Mouse (Mus musculus) erythroblast, embryonic 14.5 days (primary cell): Measurements from ENCODE around the gene Gps1.

Experiments
- GATA1 ChIP-seq: IDR thresholded peaks from 2 replicates; pipeline ENCODE4 v1.6.1; 2012; ENCODE audit warnings: low read length, inconsistent platforms, mixed read lengths
- TAL1 ChIP-seq: IDR thresholded peaks from 3 replicates; pipeline ENCODE4 v1.6.1; 2012; ENCODE audit warnings: low read length, inconsistent platforms, mixed read lengths

DNA sequence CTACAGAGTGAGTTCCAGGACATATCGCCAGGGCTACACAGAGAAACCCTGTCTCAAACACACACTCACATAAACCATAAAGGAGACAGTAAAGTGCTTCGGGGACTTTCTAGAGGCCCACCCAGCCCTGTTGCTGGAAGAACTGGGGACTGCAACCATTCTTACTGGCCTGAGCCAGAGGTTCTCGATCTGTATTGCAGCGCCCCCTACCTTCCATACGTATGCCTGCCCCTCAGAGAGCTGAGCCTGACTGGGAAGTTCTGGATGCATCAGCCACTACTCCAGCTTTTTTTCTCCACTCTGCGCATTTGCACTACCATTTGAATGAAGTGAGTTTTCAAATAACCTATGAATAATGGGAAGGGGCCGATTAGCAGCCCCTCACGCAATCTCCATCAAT is 34.6 kb upstream of the Gps1 start:
- TF ChIP-seq GATA1 = no peak
- TF ChIP-seq TAL1 = no peak
